Mouse (Mus musculus): ENCODE results near the gene Chrnb1.

Gene Chrnb1

GRCm38 (mm10) chr11:69804972-69805909 lies 9.5 kb upstream of the Chrnb1 start, which contains the start of gene Tmem102:
TSS of gene Tmem102 (minus strand) at chr11:69805624.
- in situ Hi-C loops (cut with MboI, MseI): loop anchor here (5.0 kb wide), 1 partner anchor 72 kb away; the partner anchor contains the start of gene Tmem95 (in 2 of the 2)

- in situ Hi-C loops (cut with MboI, MseI): loop anchor here in 1 of 2 experiments (5.0 kb wide), 1 partner anchor 73 kb away; the partner anchor contains the start of gene Tmem95
Measured at GRCm38 (mm10) chr11:69804652-69804940, 8.9 kb upstream of the Chrnb1 start.

GRCm38 (mm10) chr11:69803786-69804651 lies 8.3 kb upstream of the Chrnb1 start:
- in situ Hi-C loops (cut with MboI, MseI): loop anchor here in 1 of 2 experiments (5.0 kb wide), 1 partner anchor 73 kb away; the partner anchor contains the start of gene Tmem95

GRCm38 (mm10) chr11:69803328-69803727 lies 7.6 kb upstream of the Chrnb1 start:
- in situ Hi-C loops (cut with MboI, MseI): loop anchor here in 1 of 2 experiments (5.0 kb wide), 1 partner anchor 74 kb away; the partner anchor contains the start of gene Tmem95

GRCm38 (mm10) chr11:69802648-69803105 lies 6.9 kb upstream of the Chrnb1 start:
- in situ Hi-C loops (cut with MboI, MseI): loop anchor here in 1 of 2 experiments (5.0 kb wide), 1 partner anchor 75 kb away; the partner anchor contains the start of gene Tmem95

- in situ Hi-C loops (cut with MboI, MseI): loop anchor here in 1 of 2 experiments (5.0 kb wide), 1 partner anchor 76 kb away; the partner anchor contains the start of gene Tmem95
Measured at GRCm38 (mm10) chr11:69801379-69801977, 5.7 kb upstream of the Chrnb1 start, which contains the start of gene Fgf11. TSS of gene Fgf11 (minus strand) at chr11:69801857.

GRCm38 (mm10) chr11:69800392-69801197 lies 4.9 kb upstream of the Chrnb1 start:
- in situ Hi-C loops (cut with MboI, MseI): loop anchor here in 1 of 2 experiments (5.0 kb wide), 1 partner anchor 77 kb away; the partner anchor contains the start of gene Tmem95

GRCm38 (mm10) chr11:69800138-69800391 lies 4.3 kb upstream of the Chrnb1 start:
- in situ Hi-C loops (cut with MboI, MseI): loop anchor here in 1 of 2 experiments (5.0 kb wide), 1 partner anchor 77 kb away; the partner anchor contains the start of gene Tmem95

GRCm38 (mm10) chr11:69799394-69800137 lies 3.8 kb upstream of the Chrnb1 start:
- in situ Hi-C loops (cut with MboI, MseI): loop anchor here in 1 of 2 experiments (5.0 kb wide), 1 partner anchor 78 kb away; the partner anchor contains the start of gene Tmem95

- in situ Hi-C loops (cut with MboI, MseI): no loop called here
Measured at GRCm38 (mm10) chr11:69797924-69798323, 2.2 kb upstream of the Chrnb1 start.

- in situ Hi-C loops (cut with MboI, MseI): no loop called here
Measured at GRCm38 (mm10) chr11:69795983-69796435, 266 bp upstream of the Chrnb1 start.

- in situ Hi-C loops (cut with MboI, MseI): no loop called here
Measured at GRCm38 (mm10) chr11:69793429-69793828, 2.3 kb downstream of the Chrnb1 start.

- in situ Hi-C loops (cut with MboI, MseI): no loop called here
Measured at GRCm38 (mm10) chr11:69791420-69791819, 4.3 kb downstream of the Chrnb1 start.

GRCm38 (mm10) chr11:69789431-69789830 lies 6.3 kb downstream of the Chrnb1 start:
- in situ Hi-C loops (cut with MboI, MseI): no loop called here

- in situ Hi-C loops (cut with MboI, MseI): no loop called here
Measured at GRCm38 (mm10) chr11:69787306-69787705, 8.4 kb downstream of the Chrnb1 start.

GRCm38 (mm10) chr11:69784793-69785272 lies 10.9 kb downstream of the Chrnb1 start:
- in situ Hi-C loops (cut with MboI, MseI): no loop called here

- in situ Hi-C loops (cut with MboI, MseI): no loop called here
Measured at GRCm38 (mm10) chr11:69781828-69782227, 13.9 kb downstream of the Chrnb1 start.

- in situ Hi-C loops (cut with MboI, MseI): no loop called here
Measured at GRCm38 (mm10) chr11:69778985-69779384, 16.8 kb downstream of the Chrnb1 start.

Measured in T-helper 17 cell (primary cell).